Mouse (Mus musculus) urinary bladder, postnatal 25 days (tissue): ENCODE data around the gene Bend3.
"Not testable (repeated sequence)": the region's sequence is repeated elsewhere in the genome, so short reads cannot be mapped to it uniquely, and the experiment has no call there.

Experiments
- DNase-seq: peaks from one replicate; pipeline ENCODE4 v3.0.0; 2022; ENCODE audit warnings: low spot score

Bend3 gene

GRCm38 (mm10) chr10:43480227-43480849 is 1.7 kb downstream of the Bend3 start:
- DNase-seq, result no peak

- DNase-seq, result no peak
Observed at GRCm38 (mm10) chr10:43481179-43481578, 2.5 kb downstream of the Bend3 start.

GRCm38 (mm10) chr10:43482021-43482420 is 3.4 kb downstream of the Bend3 start:
- no peak for DNase-seq

GRCm38 (mm10) chr10:43483426-43483995 is 4.9 kb downstream of the Bend3 start:
- DNase-seq, result no peak

GRCm38 (mm10) chr10:43485751-43486268 is 7.2 kb downstream of the Bend3 start:
- DNase-seq, result no peak

- DNase-seq, result no peak
Observed at GRCm38 (mm10) chr10:43487441-43488010, 8.9 kb downstream of the Bend3 start.

- DNase-seq, result no peak
Observed at GRCm38 (mm10) chr10:43488258-43488657, 9.6 kb downstream of the Bend3 start.

GRCm38 (mm10) chr10:43489139-43489538 is 10.5 kb downstream of the Bend3 start:
- no peak for DNase-seq

- DNase-seq, result peak; percentile 16
Observed at GRCm38 (mm10) chr10:43489550-43489949, 10.9 kb downstream of the Bend3 start.

GRCm38 (mm10) chr10:43490034-43490433 is 11.4 kb downstream of the Bend3 start:
- no peak for DNase-seq

GRCm38 (mm10) chr10:43490846-43491245 is 12.2 kb downstream of the Bend3 start:
- no peak for DNase-seq

GRCm38 (mm10) chr10:43502599-43502998 is 24.0 kb downstream of the Bend3 start:
- no peak for DNase-seq

- no peak for DNase-seq
Observed at GRCm38 (mm10) chr10:43504291-43504690, 25.7 kb downstream of the Bend3 start.

- DNase-seq, result no peak
Observed at GRCm38 (mm10) chr10:43507051-43507450, 28.4 kb downstream of the Bend3 start.

- DNase-seq, result no peak
Observed at GRCm38 (mm10) chr10:43509228-43509627, 30.6 kb downstream of the Bend3 start.

GRCm38 (mm10) chr10:43512976-43513375 is 34.3 kb downstream of the Bend3 start:
- no peak for DNase-seq

- no peak for DNase-seq
Observed at GRCm38 (mm10) chr10:43516992-43517660, 38.5 kb downstream of the Bend3 start.

- DNase-seq, result no peak
Observed at GRCm38 (mm10) chr10:43517836-43518235, 39.2 kb downstream of the Bend3 start.

GRCm38 (mm10) chr10:43518368-43518767 is 39.7 kb downstream of the Bend3 start:
- no peak for DNase-seq

GRCm38 (mm10) chr10:43519977-43520376 is 41.3 kb downstream of the Bend3 start:
- DNase-seq, result no peak

- not testable (repeated sequence) for DNase-seq
Observed at GRCm38 (mm10) chr10:43523931-43524330, 45.3 kb downstream of the Bend3 start, which contains the start of gene Gm9803. TSS of gene Gm9803 (plus strand) at chr10:43524084.
